ENCODE assay signal across 29 mouse cellular contexts in genomic region chr17:80932716-80933115, GRCm38 (mm10). TPM values are rescaled to one million over a fixed set of nuclear protein-coding genes. Genes with fewer than 3 reads are reported as not detected.
DNase-seq lines count a peak whose midpoint lies in the region; ATAC-seq and TF ChIP-seq lines count a peak whose summit lies in the region.
"Had no signal": no experiment of that assay in that cellular context is flagged by ENCODE, and none has a peak within 500 bp of the region (broad histone marks: within the 10 kb centered on the region; RNA-seq: fewer than 3 reads in every experiment).

No protein-coding gene starts in this region.

- ATAC-seq in heart, embryonic 15.5 days (replicated peaks; ENCODE audit: insufficient number of reproducible peaks, insufficient read depth, low FRiP score, low read depth) = no peak
- ATAC-seq: forebrain, embryonic 13.5 days; midbrain, embryonic 16.5 days; Patski had no signal

- H3K4me2 ChIP-seq in heart, embryonic 15.5 days = peak overlapping the region; percentile 51
- H3K4me2 ChIP-seq: embryonic facial prominence, embryonic 13.5 days; forebrain, embryonic 13.5 days; hindbrain, embryonic 14.5 days; neural tube, embryonic 13.5 days had no signal

- TF ChIP-seq POLR2A in heart, adult 2 months (IDR thresholded peaks at IDR 0.05; ENCODE audit: insufficient read depth, low read depth, low read length) = no peak
- no peak for TF ChIP-seq POLR2A in cerebellum, adult 2 months (IDR thresholded peaks at IDR 0.05; ENCODE audit: borderline replicate concordance, insufficient read depth, low read length)

- no peak for TF ChIP-seq CTCF in heart, adult 2 months (IDR thresholded peaks at IDR 0.05)
- TF ChIP-seq CTCF in cerebellum, adult 2 months (IDR thresholded peaks at IDR 0.05; ENCODE audit: borderline replicate concordance, insufficient read depth, low read depth, low read length) = no peak

- peaks cover 4% of the 10 kb centered on the region for H3K79me2 ChIP-seq in heart, adult 2 months (replicated peaks; ENCODE audit: control insufficient read depth, insufficient read depth, low read length)

- intact Hi-C loops in heart, adult 2 months (cut with DNase I) = loop anchor here (5.0 kb wide), 2 partner anchors 105 to 205 kb away; partner anchors contain the start of gene Map4k3
- intact Hi-C loops in heart, postnatal 25 days (cut with DNase I) = loop anchor here (5.0 kb wide), 3 partner anchors 50 to 250 kb away; no protein-coding TSS in a partner anchor

- peak in 1 of 2 experiments; percentile 34 for DNase-seq in heart, adult 2 months
- no peak for DNase-seq in heart, postnatal 25 days (ENCODE audit: low spot score)
- DNase-seq in heart, postnatal 4 days = peak; percentile 46
- DNase-seq in hindbrain, embryonic 10.5 days (ENCODE audit: low spot score) = no peak
- no peak for DNase-seq in cerebellum, adult 2 months
- DNase-seq: cerebellum, adult 18-20 months; cerebellum, postnatal 36 days; embryo, embryonic 11 days; kidney, adult 18-20 months; liver; liver, postnatal 0 days; lung, postnatal 10 days; right cerebral cortex, postnatal 4 days; thymus, postnatal 14 days had no signal

- 54% methylated on average over 3 of the region's 3 CpGs for WGBS in heart, adult 2 months
- WGBS in heart, embryonic 15.5 days = 76% methylated on average over 3 of the region's 3 CpGs
- 91% methylated on average over 3 of the region's 3 CpGs for WGBS in hindbrain, embryonic 10.5 days
- 91% methylated on average over 3 of the region's 3 CpGs for WGBS in cerebellum, adult 2 months

- H3K4me3 ChIP-seq in heart, adult 2 months = peak overlapping the region; percentile 43
- H3K4me3 ChIP-seq in brown adipose tissue, adult 24 weeks (ENCODE audit: insufficient read depth, low read depth, low read length) = no peak overlapping the region
- H3K4me3 ChIP-seq in heart, embryonic 15.5 days = no peak overlapping the region
- H3K4me3 ChIP-seq in hindbrain, embryonic 10.5 days = no peak overlapping the region
- H3K4me3 ChIP-seq in cerebellum, adult 2 months (replicated peaks; ENCODE audit: insufficient read depth, low read depth, low read length) = no peak overlapping the region
- H3K4me3 ChIP-seq: embryonic facial prominence, embryonic 13.5 days; erythroblast, embryonic 14.5 days; forebrain, embryonic 13.5 days; limb, embryonic 10.5 days; myocyte; neural tube, embryonic 13.5 days had no signal

- no peaks in the 10 kb centered on the region for H3K27me3 ChIP-seq in heart, adult 2 months (ENCODE audit: control insufficient read depth, insufficient read depth, low read length)
- H3K27me3 ChIP-seq in heart, embryonic 15.5 days = no peaks in the 10 kb centered on the region
- H3K27me3 ChIP-seq in hindbrain, embryonic 10.5 days (ENCODE audit: insufficient read depth, poor library complexity, severe bottlenecking) = no peaks in the 10 kb centered on the region
- no peaks in the 10 kb centered on the region for H3K27me3 ChIP-seq in cerebellum, adult 2 months (ENCODE audit: control insufficient read depth, insufficient read depth, low read length)
- H3K27me3 ChIP-seq: embryonic facial prominence, embryonic 13.5 days; forebrain, embryonic 13.5 days; neural tube, embryonic 13.5 days; Patski had no signal

- H3K27ac ChIP-seq in heart, adult 2 months = peak overlapping the region; percentile 94
- peak overlapping the region; percentile 67; the same call in 1 of the 2 replicates for H3K27ac ChIP-seq in brown adipose tissue, adult 24 weeks (replicated peaks; ENCODE audit: low read depth, low read length)
- peak overlapping the region; percentile 69 for H3K27ac ChIP-seq in heart, embryonic 15.5 days
- H3K27ac ChIP-seq in hindbrain, embryonic 10.5 days = no peak overlapping the region
- no peak overlapping the region for H3K27ac ChIP-seq in cerebellum, adult 2 months (ENCODE audit: insufficient read depth, low read length)
- H3K27ac ChIP-seq: embryonic facial prominence, embryonic 13.5 days; forebrain, embryonic 13.5 days; hindbrain, embryonic 14.5 days; kidney, postnatal 0 days; limb, embryonic 10.5 days; neural tube, embryonic 13.5 days had no signal

- peaks cover 6% of the 10 kb centered on the region for H3K4me1 ChIP-seq in heart, adult 2 months (ENCODE audit: control insufficient read depth, insufficient read depth, low read length)
- H3K4me1 ChIP-seq in brown adipose tissue, adult 24 weeks (ENCODE audit: control insufficient read depth, insufficient read depth, insufficient read length, low read length) = no peaks in the 10 kb centered on the region; the same call in 1 of the 2 replicates
- H3K4me1 ChIP-seq in heart, embryonic 15.5 days (replicated peaks) = peaks cover 10% of the 10 kb centered on the region
- no peaks in the 10 kb centered on the region for H3K4me1 ChIP-seq in hindbrain, embryonic 10.5 days (replicated peaks)
- peaks cover 3% of the 10 kb centered on the region for H3K4me1 ChIP-seq in cerebellum, adult 2 months (ENCODE audit: control insufficient read depth, insufficient read depth, low read length)
- H3K4me1 ChIP-seq: embryonic facial prominence, embryonic 13.5 days; forebrain, embryonic 13.5 days; neural tube, embryonic 13.5 days had no signal

- TF ChIP-seq EP300 in heart, adult 2 months (IDR thresholded peaks at IDR 0.05; ENCODE audit: insufficient read depth, low read depth, low read length) = no peak

- H3K36me3 ChIP-seq in heart, adult 2 months (ENCODE audit: control insufficient read depth, insufficient read depth, low read length) = peaks cover 3% of the 10 kb centered on the region; the same call in 1 of the 2 replicates
- no peaks in the 10 kb centered on the region for H3K36me3 ChIP-seq in heart, embryonic 15.5 days
- H3K36me3 ChIP-seq in hindbrain, embryonic 10.5 days = no peaks in the 10 kb centered on the region
- H3K36me3 ChIP-seq: embryonic facial prominence, embryonic 13.5 days; G1E; limb, embryonic 10.5 days; neural tube, embryonic 13.5 days had no signal

- H3K9ac ChIP-seq in heart, adult 2 months (ENCODE audit: low read depth, low read length) = peak overlapping the region; percentile 41
- no peak overlapping the region for H3K9ac ChIP-seq in heart, embryonic 15.5 days
- H3K9ac ChIP-seq: embryonic facial prominence, embryonic 13.5 days; forebrain, embryonic 13.5 days; hindbrain, embryonic 14.5 days; liver, postnatal 0 days; neural tube, embryonic 13.5 days had no signal

- no peaks in the 10 kb centered on the region for H3K9me3 ChIP-seq in heart, embryonic 15.5 days (replicated peaks)
- H3K9me3 ChIP-seq in hindbrain, embryonic 10.5 days = no peaks in the 10 kb centered on the region
- H3K9me3 ChIP-seq: embryonic facial prominence, embryonic 13.5 days; forebrain, embryonic 13.5 days; limb, embryonic 10.5 days; neural tube, embryonic 13.5 days had no signal

RNA-seq across cellular contexts. Expression of gene Tmem178, which starts 11.7 kb away (rescaled TPM):
- total RNA-seq in heart, adult 2 months (2021) = under 1 TPM; 0.25 to 0.31 TPM
- 0.18 and 0.44 TPM in 2 replicates for polyA plus RNA-seq in heart, adult 2 months (2012; rRNA removed)
- total RNA-seq in heart, postnatal 25 days (2021) = under 1 TPM; 0.34 to 0.45 TPM
- polyA plus RNA-seq in brown adipose tissue, adult 24 weeks (2012; ENCODE audit: insufficient read depth, insufficient read length, missing spikeins) = not detected in 2 replicates
- 5.5 TPM in 2 replicates for polyA plus RNA-seq in heart, embryonic 15.5 days (2015; fragmentation: Nextera tagmentation; extraction: Ambion mirVana)
- total RNA-seq in heart, postnatal 4 days (2021) = 1 to 10 TPM; 3.2 TPM
- polyA plus RNA-seq in hindbrain, embryonic 10.5 days (2016; fragmentation: Nextera tagmentation; extraction: Ambion mirVana) = 4.5 and 13.0 TPM in 2 replicates
- polyA plus RNA-seq in cerebellum, adult 2 months (2012; rRNA removed) = 128 and 146 TPM in 2 replicates
- total RNA-seq: G1E; megakaryocyte-erythroid progenitor cell, adult 5-6 weeks had no signal
- polyA plus RNA-seq: erythroblast, embryonic 14.5 days; G1E; inflammation-experienced regulatory T-cells, adult 6 months; myocyte had no signal

Comparison
In these comparisons a context has a peak if more than half of its experiments do, and no peak if none do; other contexts are left out.
1. H3K27ac ChIP-seq: peak in heart, adult 2 months (single experiment), brown adipose tissue, adult 24 weeks (single experiment) and heart, embryonic 15.5 days (single experiment); none in hindbrain, embryonic 10.5 days (single experiment) and cerebellum, adult 2 months (single experiment).